Mouse (Mus musculus) heart, postnatal 0 days (tissue): ENCODE data around the gene Mapre3.

Experiments used
- CTCF ChIP-seq: IDR thresholded peaks from 2 replicates; pipeline ENCODE4 v1.5.1; 2016; ENCODE audit warnings: antibody characterized with exemption, control low read depth, low read depth
- EP300 ChIP-seq: IDR thresholded peaks from 2 replicates; pipeline ENCODE4 v1.6.1; 2016; ENCODE audit warnings: antibody characterized with exemption, low read depth

DNA sequence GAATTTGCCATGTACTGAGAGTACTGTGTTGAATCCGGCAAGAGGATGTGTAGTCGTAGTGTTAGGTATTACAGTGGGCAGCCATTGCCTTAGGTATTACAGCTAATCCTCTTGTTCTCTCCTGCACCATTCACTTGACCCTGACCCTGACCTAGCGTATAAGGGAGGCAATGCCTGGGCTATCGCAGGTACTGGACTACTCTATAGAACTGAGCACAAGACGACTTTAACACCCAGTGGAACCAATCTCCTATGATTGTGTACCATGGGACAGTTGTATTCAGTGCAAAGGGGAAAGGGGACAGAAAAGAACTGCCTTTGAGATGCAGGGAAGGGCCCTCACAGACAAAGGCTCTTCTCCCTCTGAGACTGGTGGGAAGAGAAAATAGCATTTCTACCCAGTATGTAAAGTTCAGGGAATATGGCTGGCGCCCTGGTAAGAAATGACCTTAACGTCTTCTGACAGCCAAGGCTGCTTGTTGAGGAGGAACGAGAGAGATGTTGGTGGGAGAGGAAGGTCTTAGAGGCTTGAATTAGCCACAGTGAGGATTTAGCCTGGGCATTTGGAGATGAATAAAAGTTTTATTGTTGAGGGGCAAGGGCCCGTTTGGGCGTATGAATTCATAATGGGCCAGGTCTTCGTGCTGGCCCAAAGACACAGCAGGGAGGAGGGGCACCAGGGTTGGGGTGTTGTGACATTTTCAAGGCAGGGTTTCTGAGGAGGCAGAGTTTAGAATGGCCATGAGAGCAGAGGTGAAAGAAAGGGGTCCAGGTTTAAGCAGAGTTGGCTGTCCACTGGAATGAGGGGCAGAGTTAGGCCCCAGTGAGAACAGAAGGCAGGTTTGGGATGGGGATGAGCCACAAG is 9.9 kb downstream of the Mapre3 start:
- no peak for TF ChIP-seq EP300
- TF ChIP-seq CTCF, result no peak
